Mouse (Mus musculus): ENCODE measurements around the gene Olfr510. TPM values are rescaled to one million over a fixed set of nuclear protein-coding genes. Genes with fewer than 3 reads are reported as not detected.

Gene Olfr510
- polyA plus RNA-seq, 1 experiment from 2014 or later, result not detected

Other genes starting within 250 kb of the Olfr510 start
- not detected in 2 replicates for gene Olfr497, start 246.0 kb upstream of the Olfr510 start, polyA plus RNA-seq (2014; fragmentation: Nextera tagmentation; extraction: Ambion mirVana)
- not detected in 2 replicates for gene Olfr498, start 201.1 kb upstream of the Olfr510 start, polyA plus RNA-seq (2014; fragmentation: Nextera tagmentation; extraction: Ambion mirVana)
- not detected in 2 replicates for gene Olfr502, start 141.4 kb upstream of the Olfr510 start, polyA plus RNA-seq (2014; fragmentation: Nextera tagmentation; extraction: Ambion mirVana)
- not detected in 2 replicates for gene Olfr503, start 121.9 kb upstream of the Olfr510 start, polyA plus RNA-seq (2014; fragmentation: Nextera tagmentation; extraction: Ambion mirVana)
- not detected in 2 replicates for gene Olfr504, start 100.6 kb upstream of the Olfr510 start, polyA plus RNA-seq (2014; fragmentation: Nextera tagmentation; extraction: Ambion mirVana)
- gene Olfr506, start 55.6 kb upstream of the Olfr510 start, polyA plus RNA-seq (2014; fragmentation: Nextera tagmentation; extraction: Ambion mirVana), result not detected in 2 replicates
- not detected in 2 replicates for gene Olfr507, start 44.6 kb upstream of the Olfr510 start, polyA plus RNA-seq (2014; fragmentation: Nextera tagmentation; extraction: Ambion mirVana)
- not detected in 2 replicates for gene Olfr508, start 36.4 kb upstream of the Olfr510 start, polyA plus RNA-seq (2014; fragmentation: Nextera tagmentation; extraction: Ambion mirVana)
- not detected in 2 replicates for gene Olfr509, start 14.5 kb upstream of the Olfr510 start, polyA plus RNA-seq (2014; fragmentation: Nextera tagmentation; extraction: Ambion mirVana)
- gene Olfr512, start 46.9 kb downstream of the Olfr510 start, polyA plus RNA-seq (2014; fragmentation: Nextera tagmentation; extraction: Ambion mirVana), result not detected in 2 replicates
- gene Olfr513, start 84.6 kb downstream of the Olfr510 start, polyA plus RNA-seq (2014; fragmentation: Nextera tagmentation; extraction: Ambion mirVana), result not detected in 2 replicates
- not detected in 2 replicates for gene Olfr514, start 159.6 kb downstream of the Olfr510 start, polyA plus RNA-seq (2014; fragmentation: Nextera tagmentation; extraction: Ambion mirVana)
- not detected in 2 replicates for gene Olfr516, start 184.1 kb downstream of the Olfr510 start, polyA plus RNA-seq (2014; fragmentation: Nextera tagmentation; extraction: Ambion mirVana)
- not detected in 2 replicates for gene Olfr517, start 206.0 kb downstream of the Olfr510 start, polyA plus RNA-seq (2014; fragmentation: Nextera tagmentation; extraction: Ambion mirVana)
- not detected in 2 replicates for gene Olfr518, start 218.6 kb downstream of the Olfr510 start, polyA plus RNA-seq (2014; fragmentation: Nextera tagmentation; extraction: Ambion mirVana)
- gene Olfr519, start 228.0 kb downstream of the Olfr510 start, polyA plus RNA-seq (2014; fragmentation: Nextera tagmentation; extraction: Ambion mirVana), result not detected in 2 replicates